Mouse (Mus musculus): ENCODE results near the gene Nup54.

GRCm38 (mm10) chr5:92409361-92410155 lies 25.5 kb downstream of the Nup54 start:
- no peak for TF ChIP-seq CTCF (IDR thresholded peaks at IDR 0.05; ENCODE audit: extremely low read depth, insufficient read depth, low read length)
- TF ChIP-seq POLR2A (IDR thresholded peaks at IDR 0.05; ENCODE audit: extremely low read depth, insufficient read depth, low read length): no peak
